Mouse (Mus musculus): Measurements from ENCODE around the gene Gm10563.
"Not testable (repeated sequence)": the region's sequence is repeated elsewhere in the genome, so short reads cannot be mapped to it uniquely, and the experiment has no call there.

The Gm10563 gene

GRCm38 (mm10) chr4:155595777-155596176, 49.4 kb downstream of the Gm10563 start:
- DNase-seq: no peak

- DNase-seq: no peak
Observed at GRCm38 (mm10) chr4:155593780-155594179, 51.4 kb downstream of the Gm10563 start.

- no peak for DNase-seq
Observed at GRCm38 (mm10) chr4:155591012-155591719, 54.0 kb downstream of the Gm10563 start.

GRCm38 (mm10) chr4:155589356-155589755, 55.9 kb downstream of the Gm10563 start:
- DNase-seq: no peak

GRCm38 (mm10) chr4:155582279-155582905, 62.8 kb downstream of the Gm10563 start:
- DNase-seq: no peak

- DNase-seq: peak; percentile 54
Observed at GRCm38 (mm10) chr4:155580420-155580819, 64.8 kb downstream of the Gm10563 start.

- DNase-seq: peak; percentile 67
Observed at GRCm38 (mm10) chr4:155578336-155579125, 66.7 kb downstream of the Gm10563 start.

GRCm38 (mm10) chr4:155577741-155578140, 67.5 kb downstream of the Gm10563 start:
- DNase-seq: no peak

GRCm38 (mm10) chr4:155577132-155577531, 68.1 kb downstream of the Gm10563 start:
- DNase-seq: peak; percentile 50

GRCm38 (mm10) chr4:155575521-155575920, 69.7 kb downstream of the Gm10563 start:
- no peak for DNase-seq

- no peak for DNase-seq
Observed at GRCm38 (mm10) chr4:155574931-155575330, 70.3 kb downstream of the Gm10563 start.

- no peak for DNase-seq
Observed at GRCm38 (mm10) chr4:155573876-155574275, 71.3 kb downstream of the Gm10563 start.

- no peak for DNase-seq
Observed at GRCm38 (mm10) chr4:155573155-155573554, 72.1 kb downstream of the Gm10563 start.

- no peak for DNase-seq
Observed at GRCm38 (mm10) chr4:155571442-155571841, 73.8 kb downstream of the Gm10563 start.

- DNase-seq: not testable (repeated sequence)
Observed at GRCm38 (mm10) chr4:155570315-155570714, 74.9 kb downstream of the Gm10563 start.

- no peak for DNase-seq
Observed at GRCm38 (mm10) chr4:155569818-155570217, 75.4 kb downstream of the Gm10563 start.

- DNase-seq: no peak
Observed at GRCm38 (mm10) chr4:155568632-155569370, 76.4 kb downstream of the Gm10563 start.

- no peak for DNase-seq
Observed at GRCm38 (mm10) chr4:155568170-155568569, 77.0 kb downstream of the Gm10563 start.

- peak; percentile 40 for DNase-seq
Observed at GRCm38 (mm10) chr4:155566555-155566954, 78.7 kb downstream of the Gm10563 start.
